Mouse (Mus musculus) testis, adult 2 months (tissue): ENCODE measurements around the gene Cd37.

ENCODE experiments used
- CTCF ChIP-seq: fragments of 200-500 bp; IDR thresholded peaks from 2 replicates; pipeline ENCODE4 v1.5.1; 2012; ENCODE audit warnings: low read depth, mild to moderate bottlenecking, inconsistent platforms, low read length, moderate library complexity; ENCODE audit not compliant: control insufficient read depth, insufficient read depth, insufficient replicate concordance
- POLR2A ChIP-seq: fragments of 200-500 bp; IDR thresholded peaks from 2 replicates; pipeline ENCODE4 v1.6.1; 2012; ENCODE audit warnings: low read depth, mild to moderate bottlenecking, inconsistent platforms, low read length, moderate library complexity; ENCODE audit not compliant: control insufficient read depth

- TF ChIP-seq CTCF: no peak
- no peak for TF ChIP-seq POLR2A
Measured at GRCm38 (mm10) chr7:45191161-45191560, 47.8 kb downstream of the Cd37 start.
